Mouse (Mus musculus): ENCODE data around the gene Hsf4.

The Hsf4 gene

GRCm38 (mm10) chr8:105305211-105306145, 35.9 kb downstream of the Hsf4 start, which contains the start of gene Elmo3:
Gene Elmo3, plus strand, starts transcription at chr8:105305601.
- DNase-seq (ENCODE audit: low read depth, low spot score) = peak; percentile 62

GRCm38 (mm10) chr8:105306146-105306691, 36.6 kb downstream of the Hsf4 start:
- DNase-seq (ENCODE audit: low read depth, low spot score) = peak; percentile 47

- DNase-seq (ENCODE audit: low read depth, low spot score) = no peak
These were observed 38.1 kb downstream of the Hsf4 start for GRCm38 (mm10) chr8:105307670-105308069.

GRCm38 (mm10) chr8:105308428-105308827, 38.8 kb downstream of the Hsf4 start:
- DNase-seq (ENCODE audit: low read depth, low spot score) = no peak

- DNase-seq (ENCODE audit: low read depth, low spot score) = no peak
These were observed 39.7 kb downstream of the Hsf4 start for GRCm38 (mm10) chr8:105309142-105309847.

- no peak for DNase-seq (ENCODE audit: low read depth, low spot score)
These were observed 40.5 kb downstream of the Hsf4 start for GRCm38 (mm10) chr8:105310118-105310517.

GRCm38 (mm10) chr8:105311718-105312117, 42.1 kb downstream of the Hsf4 start:
- no peak for DNase-seq (ENCODE audit: low read depth, low spot score)

- DNase-seq (ENCODE audit: low read depth, low spot score) = no peak
These were observed 43.4 kb downstream of the Hsf4 start for GRCm38 (mm10) chr8:105312891-105313481.

- DNase-seq (ENCODE audit: low read depth, low spot score) = no peak
These were observed 44.2 kb downstream of the Hsf4 start for GRCm38 (mm10) chr8:105313622-105314402.

GRCm38 (mm10) chr8:105315073-105315769, 45.6 kb downstream of the Hsf4 start:
- DNase-seq (ENCODE audit: low read depth, low spot score) = no peak

GRCm38 (mm10) chr8:105317941-105318340, 48.3 kb downstream of the Hsf4 start:
- DNase-seq (ENCODE audit: low read depth, low spot score) = no peak

GRCm38 (mm10) chr8:105318662-105319190, 49.1 kb downstream of the Hsf4 start:
- DNase-seq (ENCODE audit: low read depth, low spot score) = no peak

GRCm38 (mm10) chr8:105323183-105323582, 53.6 kb downstream of the Hsf4 start:
- no peak for DNase-seq (ENCODE audit: low read depth, low spot score)

All from forelimb bud, embryonic 11.5 days (tissue).